20 mouse cellular contexts compared by ENCODE assay signal in the genomic region with DNA sequence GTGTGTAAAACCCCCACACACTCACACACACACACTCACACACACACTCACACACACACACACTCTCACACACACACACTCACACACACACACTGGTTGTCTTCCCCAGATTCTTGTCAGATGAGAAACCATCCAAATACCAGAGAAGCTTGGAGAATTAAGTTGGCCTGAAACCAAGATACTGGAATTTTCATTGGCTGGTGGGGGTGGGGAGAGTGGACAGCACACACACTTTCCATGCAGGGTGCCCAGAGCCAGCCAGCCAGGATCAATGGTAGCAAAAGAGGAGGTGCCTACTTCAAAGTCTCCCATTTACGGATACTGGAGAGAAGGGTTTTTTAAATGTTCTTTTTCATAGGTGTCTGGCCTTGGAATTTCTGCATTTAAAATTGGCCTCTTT.
A peak's percentile ranks its signal among the peaks of the same experiment; 100 is the strongest.
DNase-seq lines count a peak whose midpoint lies in the region; ATAC-seq and TF ChIP-seq lines count a peak whose summit lies in the region.
"Had no signal": no experiment of that assay in that cellular context is flagged by ENCODE, and none has a peak within 500 bp of the region (broad histone marks: within the 10 kb centered on the region; RNA-seq: fewer than 3 reads in every experiment).

No protein-coding gene starts in this region.

- POLR2A ChIA-PET in Patski (lab: Charles Lee): interaction anchor here (0.6 kb wide), 1 partner anchor 1074 kb away, joined by 3 read pairs; no protein-coding TSS in a partner anchor

- peaks cover 32% of the 10 kb centered on the region for H3K4me1 ChIP-seq in kidney, embryonic 15.5 days
- peaks cover 58% of the 10 kb centered on the region for H3K4me1 ChIP-seq in limb, embryonic 13.5 days
- H3K4me1 ChIP-seq in limb, embryonic 10.5 days: peaks cover 20% of the 10 kb centered on the region

- TF ChIP-seq CTCF in Patski (IDR thresholded peaks at IDR 0.05): no peak

- in situ Hi-C loops in Patski (cut with MboI; ENCODE audit: low pct_unique_long_range_greater_than_20kb): no loop called here

- intact Hi-C loops in heart, postnatal 14 days (cut with DNase I): loop anchor here (5.0 kb wide), 1 partner anchor 34 kb away; no protein-coding TSS in a partner anchor

- DNase-seq in kidney, adult 11 months: no peak
- DNase-seq in limb, embryonic 10.5 days (ENCODE audit: low spot score): no peak
- peak; percentile 95 for DNase-seq in Muller cell, postnatal 12 days (ENCODE audit: inconsistent ontology term)
- DNase-seq in Patski (ENCODE audit: low read depth, low spot score): peak; percentile 42
- DNase-seq in heart, postnatal 14 days: no peak
- DNase-seq in urinary bladder, postnatal 36 days (ENCODE audit: low spot score in 2 of 2): no peak
- DNase-seq: adrenal gland, postnatal 14 days; cerebellum, adult 11-12 months; cerebellum, adult 9-11 months; gastrocnemius, postnatal 10 days; heart, adult 2 months had no signal

- no peaks in the 10 kb centered on the region for H3K27me3 ChIP-seq in kidney, embryonic 15.5 days
- H3K27me3 ChIP-seq in limb, embryonic 13.5 days: peaks cover 4% of the 10 kb centered on the region; the same call in 1 of the 2 replicates
- no peaks in the 10 kb centered on the region for H3K27me3 ChIP-seq in limb, embryonic 10.5 days (ENCODE audit: low read depth, poor library complexity, severe bottlenecking)
- no peaks in the 10 kb centered on the region for H3K27me3 ChIP-seq in Patski
- H3K27me3 ChIP-seq: CH12.LX; heart, embryonic 15.5 days; hindbrain, embryonic 15.5 days had no signal

- 0 out of 2 replicates have a peak overlapping the region, but pooled peaks have one; percentile 3 for H3K27ac ChIP-seq in kidney, embryonic 15.5 days
- peak overlapping the region; percentile 15; the same call in 1 of the 2 replicates for H3K27ac ChIP-seq in limb, embryonic 13.5 days
- no peak overlapping the region for H3K27ac ChIP-seq in limb, embryonic 10.5 days
- H3K27ac ChIP-seq: forebrain, embryonic 12.5 days; heart, adult 2 months; hindbrain, embryonic 15.5 days had no signal

- peaks cover 4% of the 10 kb centered on the region for H3K36me3 ChIP-seq in kidney, embryonic 15.5 days
- H3K36me3 ChIP-seq in limb, embryonic 13.5 days: peaks cover 43% of the 10 kb centered on the region
- peaks cover 98% of the 10 kb centered on the region for H3K36me3 ChIP-seq in limb, embryonic 10.5 days
- H3K36me3 ChIP-seq: forebrain, embryonic 12.5 days; heart, embryonic 15.5 days; hindbrain, embryonic 15.5 days had no signal

- H3K4me2 ChIP-seq in kidney, embryonic 15.5 days: no peak overlapping the region
- H3K4me2 ChIP-seq in limb, embryonic 13.5 days (replicated peaks): no peak overlapping the region
- H3K4me2 ChIP-seq: forebrain, embryonic 12.5 days; heart, embryonic 11.5 days; heart, embryonic 15.5 days; hindbrain, embryonic 15.5 days had no signal

- CTCF ChIA-PET in Patski (lab: Charles Lee): interaction anchor here (1.1 kb wide), 1 partner anchor 372 kb away, joined by 3 read pairs; no protein-coding TSS in a partner anchor

- H3K9ac ChIP-seq in kidney, embryonic 15.5 days: no peak overlapping the region
- no peak overlapping the region for H3K9ac ChIP-seq in limb, embryonic 13.5 days
- H3K9ac ChIP-seq: forebrain, embryonic 12.5 days; heart, embryonic 15.5 days; hindbrain, embryonic 15.5 days had no signal

- ATAC-seq in kidney, embryonic 15.5 days (replicated peaks; ENCODE audit: low FRiP score): no peak
- ATAC-seq in limb, embryonic 13.5 days (ENCODE audit: low FRiP score, low read depth): no peak
- peak; percentile 68 for ATAC-seq in Patski
- ATAC-seq: activated CD4-positive, CD25-positive, alpha-beta regulatory T cell, adult 4 months; forebrain, embryonic 16.5 days had no signal

- no peak overlapping the region for H3K4me3 ChIP-seq in kidney, embryonic 15.5 days (replicated peaks)
- no peak overlapping the region for H3K4me3 ChIP-seq in limb, embryonic 13.5 days
- no peak overlapping the region for H3K4me3 ChIP-seq in limb, embryonic 10.5 days
- H3K4me3 ChIP-seq: forebrain, embryonic 12.5 days; heart, adult 2 months; heart, embryonic 15.5 days; hindbrain, embryonic 15.5 days had no signal

- no peaks in the 10 kb centered on the region for H3K9me3 ChIP-seq in kidney, embryonic 15.5 days (replicated peaks)
- no peaks in the 10 kb centered on the region for H3K9me3 ChIP-seq in limb, embryonic 13.5 days
- no peaks in the 10 kb centered on the region for H3K9me3 ChIP-seq in limb, embryonic 10.5 days (replicated peaks)
- H3K9me3 ChIP-seq: forebrain, embryonic 12.5 days; heart, embryonic 15.5 days; hindbrain, embryonic 15.5 days had no signal

- WGBS in kidney, embryonic 15.5 days: 83% methylated on average over 1 of the region's 1 CpGs
- 37% methylated on average over 1 of the region's 1 CpGs for WGBS in limb, embryonic 13.5 days
- 81% methylated on average over 1 of the region's 1 CpGs for WGBS in limb, embryonic 10.5 days

Comparison
In these comparisons a context has a peak if more than half of its experiments do, and no peak if none do; other contexts are left out.
1. DNase-seq: peak in Muller cell, postnatal 12 days (single experiment) and Patski (single experiment); none in kidney, adult 11 months (single experiment), limb, embryonic 10.5 days (single experiment), heart, postnatal 14 days (0 of 2) and urinary bladder, postnatal 36 days (0 of 2).